Mouse (Mus musculus) CH12.LX (cell line): ENCODE data around the gene Ppil6. TPM values are rescaled to one million over a fixed set of nuclear protein-coding genes. Genes with fewer than 3 reads are reported as not detected.
A peak's percentile ranks its signal among the peaks of the same experiment; 100 is the strongest.

Source experiments
- DNase-seq: peaks from one replicate; pipeline ENCODE4 v3.0.0-alpha.2; 2013; ENCODE audit errors: extremely low read depth
- H3K27ac ChIP-seq: 2 replicates; pipeline ENCODE4 v1.5.1; 2012; ENCODE audit warnings: low read depth, mild to moderate bottlenecking, control low read depth, moderate library complexity; ENCODE audit not compliant: insufficient read depth
- H3K27me3 ChIP-seq: replicated peaks from 2 replicates; pipeline ENCODE3; 2012; ENCODE audit warnings: inconsistent platforms
- H3K36me3 ChIP-seq, 2 experiments: replicated peaks in 1 of 2; 2 replicates each; pipeline versions ENCODE3 to v1.6.1; 2012; ENCODE audit warnings: inconsistent platforms in 1 of 2, low read length in 1 of 2, mild to moderate bottlenecking in 1 of 2, mixed read lengths in 1 of 2, moderate library complexity in 1 of 2; ENCODE audit not compliant: control insufficient read depth in 1 of 2, insufficient read depth in 1 of 2
- H3K4me1 ChIP-seq, 2 experiments: 2 replicates each; pipeline ENCODE4 v1.6.1; 2012; ENCODE audit warnings: inconsistent platforms in 1 of 2, moderate library complexity in 1 of 2; ENCODE audit not compliant: insufficient read depth in 2 of 2, control insufficient read depth in 1 of 2
- H3K4me2 ChIP-seq: 2 replicates; pipeline ENCODE4 v1.6.1; 2012; ENCODE audit warnings: low read depth, mild to moderate bottlenecking, control low read depth; ENCODE audit not compliant: poor library complexity, insufficient read depth, severe bottlenecking
- H3K4me3 ChIP-seq, 3 experiments: fragments of 150-350 bp in 1 of 3; sonication (generic) in 1 of 3; replicated peaks in 1 of 3; 2 replicates each; pipeline versions ENCODE3 to v1.5.1; 2011 to 2012; ENCODE audit warnings: low read depth in 2 of 3, low read length in 2 of 3, mild to moderate bottlenecking in 2 of 3, moderate library complexity in 2 of 3, control low read depth in 1 of 3, improper control_type of control experiment in 1 of 3, inconsistent platforms in 1 of 3, mixed read lengths in 1 of 3; ENCODE audit not compliant: poor library complexity in 1 of 3
- H3K79me2 ChIP-seq: replicated peaks from 2 replicates; pipeline ENCODE4 v1.6.1; 2012; ENCODE audit warnings: mild to moderate bottlenecking, moderate library complexity; ENCODE audit not compliant: control insufficient read depth, poor library complexity, insufficient read depth, severe bottlenecking; ENCODE audit errors: extremely low read depth
- H3K9ac ChIP-seq: 2 replicates; pipeline ENCODE4 v1.6.1; 2012; ENCODE audit warnings: low read depth, mild to moderate bottlenecking, control low read depth, moderate library complexity; ENCODE audit not compliant: insufficient read depth
- H3K9me3 ChIP-seq: replicated peaks from 2 replicates; pipeline ENCODE3; 2012; ENCODE audit warnings: low read length, inconsistent platforms, mixed read lengths
- BHLHE40 ChIP-seq: IDR thresholded peaks from 2 replicates; pipeline ENCODE4 v1.6.1; 2011; ENCODE audit warnings: mild to moderate bottlenecking, low read depth, low read length, improper control_type of control experiment
- E2F4 ChIP-seq: IDR thresholded peaks from 2 replicates; pipeline ENCODE4 v1.6.1; 2011; ENCODE audit warnings: low read depth, low read length, improper control_type of control experiment; ENCODE audit not compliant: insufficient replicate concordance
- ELF1 ChIP-seq: IDR thresholded peaks from 2 replicates; pipeline ENCODE4 v1.6.1; 2014; ENCODE audit warnings: low read depth, mild to moderate bottlenecking, inconsistent platforms, low read length, improper control_type of control experiment
- EP300 ChIP-seq: IDR thresholded peaks from 2 replicates; pipeline ENCODE4 v1.6.1; 2011; ENCODE audit warnings: low read length, improper control_type of control experiment
- ETS1 ChIP-seq: conservative IDR thresholded peaks from 2 replicates; pipeline ENCODE4 v1.6.1; 2012; ENCODE audit warnings: low read depth, mild to moderate bottlenecking, inconsistent platforms, low read length, improper control_type of control experiment, moderate library complexity
- HCFC1 ChIP-seq: IDR thresholded peaks from 2 replicates; pipeline ENCODE4 v1.6.1; 2012; ENCODE audit warnings: low read depth, mild to moderate bottlenecking, inconsistent platforms, low read length, improper control_type of control experiment
- IRF4 ChIP-seq: IDR thresholded peaks from 2 replicates; pipeline ENCODE4 v1.6.1; 2014; ENCODE audit warnings: low read depth, mild to moderate bottlenecking, inconsistent platforms, low read length, improper control_type of control experiment
- JUN ChIP-seq: IDR thresholded peaks from 2 replicates; pipeline ENCODE4 v1.6.1; 2011; ENCODE audit warnings: low read depth, mild to moderate bottlenecking, low read length, improper control_type of control experiment, moderate library complexity; ENCODE audit not compliant: insufficient read depth
- JUND ChIP-seq: conservative IDR thresholded peaks from 2 replicates; pipeline ENCODE4 v1.6.1; 2011; ENCODE audit warnings: low read depth, low read length, improper control_type of control experiment
- KAT2A ChIP-seq: IDR thresholded peaks from 2 replicates; pipeline ENCODE4 v1.6.1; 2012; ENCODE audit warnings: low read length, improper control_type of control experiment, inconsistent platforms; ENCODE audit not compliant: insufficient replicate concordance
- MAFK ChIP-seq: IDR thresholded peaks from 2 replicates; pipeline ENCODE4 v1.6.1; 2011; ENCODE audit warnings: low read length, improper control_type of control experiment; ENCODE audit not compliant: insufficient replicate concordance
- MAX ChIP-seq: IDR thresholded peaks from 2 replicates; pipeline ENCODE4 v1.6.1; 2011; ENCODE audit warnings: low read length, improper control_type of control experiment
- MEF2A ChIP-seq: IDR thresholded peaks from 2 replicates; pipeline ENCODE4 v1.6.1; 2014; ENCODE audit warnings: low read depth, mild to moderate bottlenecking, inconsistent platforms, low read length, improper control_type of control experiment, borderline replicate concordance
- POLR2A ChIP-seq: IDR thresholded peaks from 2 replicates; pipeline ENCODE4 v1.6.1; 2011; ENCODE audit warnings: low read depth, mild to moderate bottlenecking, improper control_type of control experiment, low read length
- RAD21 ChIP-seq: IDR thresholded peaks from 2 replicates; pipeline ENCODE4 v1.6.1; 2011; ENCODE audit warnings: low read depth, mild to moderate bottlenecking, low read length, improper control_type of control experiment, moderate library complexity
- RCOR1 ChIP-seq: conservative IDR thresholded peaks from 2 replicates; pipeline ENCODE4 v1.6.1; 2012; ENCODE audit warnings: low read depth, mild to moderate bottlenecking, inconsistent platforms, low read length, improper control_type of control experiment
- TBP ChIP-seq: conservative IDR thresholded peaks from 2 replicates; pipeline ENCODE4 v1.6.1; 2011; ENCODE audit warnings: low read depth, low read length, improper control_type of control experiment
- UBTF ChIP-seq: IDR thresholded peaks from 2 replicates; pipeline ENCODE4 v1.6.1; 2012; ENCODE audit warnings: low read depth, mild to moderate bottlenecking, inconsistent platforms, low read length, improper control_type of control experiment, moderate library complexity
- USF1 ChIP-seq: IDR thresholded peaks from 2 replicates; pipeline ENCODE4 v1.6.1; 2014; ENCODE audit warnings: low read depth, mild to moderate bottlenecking, inconsistent platforms, low read length, improper control_type of control experiment
- USF2 ChIP-seq: conservative IDR thresholded peaks from 2 replicates; pipeline ENCODE4 v1.6.1; 2011; ENCODE audit warnings: low read depth, low read length, improper control_type of control experiment
- ZC3H11A ChIP-seq: IDR thresholded peaks from 2 replicates; pipeline ENCODE4 v1.6.1; 2012; ENCODE audit warnings: low read depth, mild to moderate bottlenecking, inconsistent platforms, low read length, improper control_type of control experiment
- ZKSCAN1 ChIP-seq: IDR thresholded peaks from 2 replicates; pipeline ENCODE4 v1.6.1; 2012; ENCODE audit warnings: low read depth, inconsistent platforms, low read length, improper control_type of control experiment, borderline replicate concordance
- ZNF384 ChIP-seq: IDR thresholded peaks from 2 replicates; pipeline ENCODE4 v1.6.1; 2012; ENCODE audit warnings: low read depth, low read length, improper control_type of control experiment, inconsistent platforms
- dilution Hi-C: fragments of 300-500 bp; cut with MboI; formaldehyde crosslinking; loops from 2 replicates; pipeline ENCODE4 v1.14.3; 2020; ENCODE audit warnings: low sequenced_read_pairs; ENCODE audit not compliant: extremely low pct_unique_long_range_greater_than_20kb, extremely low pct_ligation_motif_present
- in situ Hi-C: fragments of 300-500 bp; cut with MboI; formaldehyde crosslinking; loops from 3 replicates; pipeline ENCODE4 v1.14.3; 2019; ENCODE audit warnings: low sequenced_read_pairs, low pct_ligation_motif_present, low pct_unique_long_range_greater_than_20kb, mixed read lengths
- polyA plus RNA-seq: library from polyadenylated mRNA; unstranded; fragments of >175 nt; gene quantifications from 2 replicates; pipeline ENCODE4 v1.2.1, GENCODE M21; 2012; ENCODE audit warnings: low read depth; ENCODE audit not compliant: insufficient read length
- total RNA-seq, 2 experiments: library from RNA; depleted of rRNA; stranded (reverse); fragments of 300-350 nt in 1 of 2; fragments of >200 nt in 1 of 2; gene quantifications; 2 replicates each; pipeline ENCODE4 v1.2.3; 2012 to 2014

The Ppil6 gene
- total and polyA plus RNA-seq, 3 experiments = not detected

DNA sequence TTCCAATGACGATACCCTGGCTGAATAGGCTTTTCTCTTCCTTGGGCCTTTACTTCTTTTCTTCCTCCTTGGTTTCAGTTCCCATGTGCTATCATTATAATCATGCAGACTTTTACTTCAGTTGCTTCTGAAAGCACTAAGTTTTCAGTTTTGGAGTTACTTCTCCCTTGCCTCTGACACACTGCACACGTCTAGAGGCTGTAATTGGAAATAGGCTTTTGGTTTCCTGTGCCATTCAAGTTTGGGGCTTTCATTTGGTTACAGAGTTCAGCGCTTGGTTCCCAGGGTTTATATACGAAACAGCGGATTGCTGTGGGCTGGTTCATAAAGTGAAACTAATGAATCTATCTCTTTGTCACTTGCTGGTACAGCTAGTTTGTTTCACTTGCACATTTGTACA is 39.7 kb downstream of the Ppil6 start:
- Histone ChIP-seq H3K27ac (no peak overlapping the region), H3K79me2 (peaks cover 33% of the 10 kb centered on the region), H3K36me3 (peaks cover 31 to 74% of the 10 kb centered on the region in 2 experiments), H3K9me3 (no peaks in the 10 kb centered on the region), H3K4me3 (no peak overlapping the region), H3K27me3 (no peaks in the 10 kb centered on the region), H3K4me2 (peak overlapping the region; percentile 44; the same call in 1 of the 2 replicates), H3K9ac (no peak overlapping the region), H3K4me1 (peaks cover 7 to 77% of the 10 kb centered on the region in 2 experiments)
- peak; percentile 66 for DNase-seq
- dilution Hi-C loops (no loop called here), in situ Hi-C loops (no loop called here)
- TF ChIP-seq JUN (no peak), TBP (no peak), ZC3H11A (no peak), RCOR1 (no peak), MAFK (no peak), POLR2A (no peak), IRF4 (peak; percentile 81), HCFC1 (no peak), USF2 (no peak), ELF1 (no peak), KAT2A (no peak), USF1 (no peak), RAD21 (no peak), JUND (no peak), ETS1 (peak; percentile 31), E2F4 (no peak), BHLHE40 (peak; percentile 56), EP300 (peak; percentile 71), ZNF384 (no peak)

DNA sequence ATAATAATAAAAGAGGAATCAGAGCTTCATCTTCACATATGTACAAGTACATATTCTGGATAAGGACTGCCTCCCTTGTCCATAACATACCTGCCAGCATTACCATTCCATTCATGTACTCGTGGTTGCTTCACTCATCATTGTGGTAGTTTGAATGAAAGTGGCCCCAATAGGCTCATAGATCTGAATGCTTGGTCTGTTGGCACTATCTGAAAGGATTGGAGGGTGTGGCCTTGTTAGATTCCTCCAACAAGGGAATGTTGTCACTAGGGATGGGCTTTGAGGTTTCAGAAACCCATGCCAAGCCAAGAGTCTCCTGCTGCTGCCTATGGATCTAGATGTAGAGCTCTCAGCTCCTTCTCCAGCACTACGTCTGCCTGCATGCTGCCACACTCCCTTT is 45.8 kb downstream of the Ppil6 start:
- in situ Hi-C loops = no loop called here
- H3K4me2 ChIP-seq = no peak overlapping the region

More for the DNA sequence above, 45.8 kb downstream of the Ppil6 start:
- peaks cover 7% of the 10 kb centered on the region for H3K79me2 ChIP-seq
- DNase-seq = no peak
- H3K9ac ChIP-seq = no peak overlapping the region
- no peak overlapping the region for H3K27ac ChIP-seq
- H3K4me3 ChIP-seq = no peak overlapping the region
- H3K36me3 ChIP-seq = peaks cover 12 to 62% of the 10 kb centered on the region in 2 experiments
- H3K4me1 ChIP-seq = peaks cover 3 to 31% of the 10 kb centered on the region in 2 experiments
- dilution Hi-C loops = no loop called here
- TF ChIP-seq E2F4 (no peak), MAX (no peak), UBTF (no peak), JUND (no peak), MEF2A (no peak), JUN (no peak), ZKSCAN1 (no peak)
- no peaks in the 10 kb centered on the region for H3K9me3 ChIP-seq
- H3K27me3 ChIP-seq = no peaks in the 10 kb centered on the region
